Mouse (Mus musculus) stomach, postnatal 0 days (tissue): ENCODE data around the gene Coq8b. TPM values are rescaled to one million over a fixed set of nuclear protein-coding genes. Genes with fewer than 3 reads are reported as not detected.

Source experiments
- ATAC-seq: fragments of 200-750 bp; cut with Nextera tagmentation; 2 replicates; pipeline ENCODE4 v1.8.0; 2017; ENCODE audit not compliant: low FRiP score, low TSS enrichment
- DNase-seq: peaks from one replicate; pipeline ENCODE4 v3.0.0-alpha.2; 2016; ENCODE audit warnings: low spot score
- H3K27ac ChIP-seq: fragments of 300-500 bp; sonication (generic); replicated peaks from 2 replicates; pipeline ENCODE4 v1.5.1; 2014; ENCODE audit warnings: mild to moderate bottlenecking, control low read depth
- H3K27me3 ChIP-seq: fragments of 300-500 bp; sonication (generic); 2 replicates; pipeline ENCODE4 v1.6.1; 2014; ENCODE audit warnings: low read length; ENCODE audit not compliant: control insufficient read depth, insufficient read depth
- H3K36me3 ChIP-seq: fragments of 300-500 bp; sonication (generic); 2 replicates; pipeline ENCODE4 v1.6.1; 2014; ENCODE audit warnings: low read length, mixed read lengths; ENCODE audit not compliant: control insufficient read depth, insufficient read depth
- H3K4me1 ChIP-seq: fragments of 300-500 bp; sonication (generic); replicated peaks from 2 replicates; pipeline ENCODE4 v1.6.1; 2014; ENCODE audit warnings: antibody characterized with exemption; ENCODE audit not compliant: control insufficient read depth, insufficient read depth
- H3K4me2 ChIP-seq: fragments of 300-500 bp; sonication (generic); replicated peaks from 2 replicates; pipeline ENCODE4 v1.6.1; 2014; ENCODE audit warnings: low read depth, mild to moderate bottlenecking, control low read depth, moderate library complexity
- H3K4me3 ChIP-seq: fragments of 300-500 bp; sonication (generic); 2 replicates; pipeline ENCODE4 v1.5.1; 2014; ENCODE audit warnings: low read depth, low read length, control low read depth
- H3K9ac ChIP-seq: fragments of 300-500 bp; sonication (generic); 2 replicates; pipeline ENCODE4 v1.6.1; 2014; ENCODE audit warnings: mild to moderate bottlenecking, low read length, control low read depth, mixed read lengths
- H3K9me3 ChIP-seq: fragments of 300-500 bp; sonication (generic); 2 replicates; pipeline ENCODE4 v1.6.1; 2016; ENCODE audit warnings: low read length; ENCODE audit not compliant: control insufficient read depth
- CTCF ChIP-seq: IDR thresholded peaks from 2 replicates; pipeline ENCODE4 v1.5.1; 2016; ENCODE audit warnings: antibody characterized with exemption, low read depth, mild to moderate bottlenecking, moderate library complexity
- EP300 ChIP-seq: optimal IDR thresholded peaks from 2 replicates; pipeline ENCODE3; 2016; ENCODE audit warnings: antibody characterized with exemption
- WGBS: fragments of 180-500 bp; shearing (Covaris S2); extraction: QIAGEN DNeasy Blood & Tissue Kit; methylation state at CpG from one replicate; pipeline ENCODE4 v1.1.7; 2014; 5-methylcytosine and 5-hydroxymethylcytosine counted together
- microRNA counts: library from miRNA; unstranded; fragments of <30 nt; microRNA quantifications from one replicate; lab custom pipeline; 2015
- microRNA-seq: library from miRNA; unstranded; fragments of <30 nt; microRNA quantifications from one replicate; pipeline ENCODE4, GENCODE M21; 2016
- polyA plus RNA-seq: library from polyadenylated mRNA; unstranded; fragments of >200 nt; fragmentation: Nextera tagmentation; extraction: Ambion mirVana; gene quantifications from 2 replicates; pipeline ENCODE4 v1.2.1, GENCODE M21; 2015

Gene Coq8b
- polyA plus RNA-seq, 1 experiment from 2014 or later = 25.0 TPM

DNA sequence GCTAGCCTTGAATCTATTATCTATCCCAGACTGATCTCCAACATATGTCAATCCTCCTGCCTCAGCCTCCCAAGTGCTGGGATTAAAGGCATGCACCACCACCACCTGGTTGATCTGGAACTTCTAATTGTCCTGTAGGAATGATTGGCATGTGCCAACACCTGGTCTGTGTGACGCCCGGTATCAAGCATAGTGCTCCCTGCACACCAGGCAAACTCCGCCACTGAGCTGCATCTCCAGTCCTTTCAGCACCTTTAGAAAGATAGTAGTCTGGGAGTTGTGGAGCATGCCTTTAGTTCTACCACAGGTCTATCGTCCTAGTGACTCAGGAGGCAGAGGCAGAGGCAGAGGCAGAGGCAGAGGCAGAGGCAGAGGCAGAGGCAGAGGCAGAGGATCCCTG is 67.5 kb downstream of the Coq8b start:
- TF ChIP-seq EP300 (no peak), CTCF (no peak)
- Histone ChIP-seq H3K36me3 (no peaks in the 10 kb centered on the region), H3K9ac (no peak overlapping the region), H3K4me1 (no peaks in the 10 kb centered on the region), H3K4me2 (no peak overlapping the region), H3K27me3 (no peaks in the 10 kb centered on the region), H3K4me3 (no peak overlapping the region), H3K27ac (no peak overlapping the region), H3K9me3 (no peaks in the 10 kb centered on the region)
- ATAC-seq = no peak
- WGBS = 76% methylated on average over 4 of the region's 4 CpGs
- no peak for DNase-seq

DNA sequence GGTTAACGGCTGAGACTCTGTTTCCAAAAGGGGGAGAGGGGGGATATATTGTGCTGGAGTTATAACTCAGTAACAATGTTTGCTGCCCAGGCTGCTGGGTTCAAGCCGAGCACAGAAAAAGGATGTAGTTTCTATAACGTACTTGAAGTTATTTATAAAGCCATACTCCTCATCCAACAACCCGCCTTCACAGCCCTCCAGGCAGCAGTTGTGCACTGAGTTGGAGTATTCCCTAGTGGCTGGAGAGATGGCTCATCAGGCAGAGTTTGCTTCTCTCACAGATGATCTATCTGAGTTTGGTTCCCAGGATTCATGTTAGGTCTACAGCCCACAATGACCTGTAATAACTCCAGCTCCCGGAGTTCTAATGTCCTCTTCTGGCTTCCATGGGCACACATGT is 68.0 kb downstream of the Coq8b start:
- ATAC-seq (no peak), DNase-seq (no peak)
- H3K4me2 ChIP-seq = no peak overlapping the region
- no peaks in the 10 kb centered on the region for H3K27me3 ChIP-seq
- H3K4me1 ChIP-seq = no peaks in the 10 kb centered on the region
- no peak overlapping the region for H3K27ac ChIP-seq
- 50% methylated on average over 5 of the region's 5 CpGs for WGBS
- no peak for TF ChIP-seq CTCF
- TF ChIP-seq EP300 = no peak
- H3K9me3 ChIP-seq = no peaks in the 10 kb centered on the region
- no peak overlapping the region for H3K4me3 ChIP-seq
- no peaks in the 10 kb centered on the region for H3K36me3 ChIP-seq
- no peak overlapping the region for H3K9ac ChIP-seq

DNA sequence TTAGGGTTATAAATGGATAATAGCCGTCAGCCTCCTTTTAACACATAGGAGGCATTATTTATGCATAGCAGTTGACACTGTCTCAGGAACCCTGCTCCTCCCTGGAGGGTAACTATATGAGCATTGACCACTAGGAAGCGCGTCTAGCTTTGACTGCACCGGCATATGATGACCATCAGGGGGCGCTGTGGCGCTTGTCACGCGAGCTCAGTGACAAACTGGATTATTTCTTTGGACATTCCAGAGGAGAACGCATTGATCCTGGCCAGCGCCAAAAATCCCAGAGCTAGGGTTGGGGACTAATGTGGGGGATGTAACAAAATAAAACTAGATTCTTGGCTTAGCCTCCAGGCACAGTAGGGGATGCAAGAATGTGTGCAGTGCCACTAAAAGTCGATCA is 69.3 kb downstream of the Coq8b start:
- H3K27me3 ChIP-seq = no peaks in the 10 kb centered on the region
- TF ChIP-seq CTCF (peak; percentile 99), EP300 (no peak)
- ATAC-seq (peak; percentile 33), DNase-seq (peak; percentile 83)
- no peaks in the 10 kb centered on the region for H3K9me3 ChIP-seq
- no peaks in the 10 kb centered on the region for H3K4me1 ChIP-seq
- no peaks in the 10 kb centered on the region; the same call in 1 of the 2 replicates for H3K36me3 ChIP-seq
- 7% methylated on average over 11 of the region's 11 CpGs for WGBS
- no peak overlapping the region for H3K4me2 ChIP-seq
- no peak overlapping the region for H3K4me3 ChIP-seq
- no peak overlapping the region for H3K27ac ChIP-seq
- H3K9ac ChIP-seq = no peak overlapping the region

DNA sequence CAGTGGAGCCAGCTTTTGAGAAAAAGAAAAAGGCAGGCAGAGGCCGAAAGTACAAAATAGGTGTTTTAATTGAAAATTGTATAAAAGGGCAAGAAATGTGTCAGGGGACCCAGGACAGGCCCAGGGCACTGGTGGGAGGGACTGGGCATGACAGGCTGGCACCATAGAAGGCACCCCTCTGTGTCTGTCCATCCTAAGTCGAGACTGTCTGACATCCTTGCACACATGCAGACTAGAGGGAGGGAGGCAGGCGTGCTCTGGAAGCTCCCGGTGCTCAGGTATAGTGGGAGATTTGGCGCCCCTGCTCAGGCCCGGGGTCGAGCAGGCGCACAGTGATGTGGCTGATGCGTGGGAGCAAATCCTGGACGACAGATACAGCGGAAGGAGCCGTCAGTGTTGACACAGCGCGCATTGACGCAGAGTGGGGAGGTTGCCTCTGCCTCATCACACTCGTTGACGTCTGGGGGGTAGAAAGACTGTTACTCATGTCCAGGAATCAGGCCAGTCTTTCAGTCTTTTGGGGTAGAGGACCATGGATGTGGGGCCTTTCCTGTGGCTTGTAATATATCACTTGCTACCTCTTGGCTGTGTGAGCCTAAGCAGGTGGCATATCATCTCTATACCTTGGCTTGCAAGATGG is 72.4 kb downstream of the Coq8b start:
- Histone ChIP-seq H3K9me3 (no peaks in the 10 kb centered on the region), H3K4me3 (no peak overlapping the region), H3K27ac (no peak overlapping the region), H3K27me3 (no peaks in the 10 kb centered on the region), H3K4me2 (no peak overlapping the region), H3K36me3 (no peaks in the 10 kb centered on the region; the same call in 1 of the 2 replicates), H3K9ac (no peak overlapping the region), H3K4me1 (peaks cover 4% of the 10 kb centered on the region; the same call in 1 of the 2 replicates)
- ATAC-seq (no peak), DNase-seq (no peak)
- WGBS = 89% methylated on average over 17 of the region's 17 CpGs
- TF ChIP-seq EP300 (no peak), CTCF (no peak)

DNA sequence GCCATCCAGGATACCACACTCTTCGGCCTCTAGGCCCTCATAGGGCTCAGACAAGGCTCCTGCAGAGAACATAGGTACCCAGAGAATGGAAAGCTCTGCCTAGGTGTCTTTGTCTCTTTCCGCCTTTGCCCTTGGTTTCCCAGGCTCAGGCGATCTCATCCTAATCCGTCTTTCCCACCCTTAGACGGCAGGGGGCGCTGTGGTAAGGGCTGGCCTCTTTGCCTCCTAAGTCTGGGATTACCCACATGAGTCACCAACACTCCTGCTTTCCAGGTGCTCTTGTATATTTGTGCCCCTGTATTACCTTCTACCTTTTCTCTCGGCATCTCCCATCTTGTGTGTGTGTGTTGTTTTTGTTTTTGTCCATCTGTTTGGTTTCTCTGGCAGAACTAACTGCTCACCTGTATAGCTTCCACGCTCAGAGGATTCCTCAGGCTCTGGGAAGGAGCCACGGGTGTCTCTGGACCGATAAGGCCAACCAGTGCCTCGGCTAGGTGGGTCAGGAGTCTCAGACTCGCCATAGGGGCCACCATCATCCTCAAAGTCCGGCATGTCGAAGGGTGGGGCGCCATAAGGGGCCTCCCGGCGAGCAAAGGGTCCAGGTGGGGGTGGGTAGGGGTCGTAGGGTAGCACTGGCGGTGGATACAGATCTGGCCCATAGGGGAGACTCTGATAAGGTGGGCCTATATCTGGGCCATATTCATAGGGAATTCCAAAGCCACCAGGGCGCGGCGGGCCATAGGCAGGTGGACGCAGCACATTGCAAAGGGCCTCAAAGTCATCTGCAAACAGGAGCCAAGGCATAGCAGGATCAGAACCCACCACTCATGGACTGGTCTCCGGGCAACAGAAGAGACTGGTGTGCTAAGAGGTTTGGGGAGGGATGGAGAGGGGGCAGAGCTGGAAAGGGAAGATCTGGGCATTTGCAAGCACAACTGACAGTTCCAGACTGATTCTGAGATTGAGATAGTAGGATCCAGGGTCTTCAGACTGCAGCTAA is 73.6 kb downstream of the Coq8b start:
- Histone ChIP-seq H3K9ac (no peak overlapping the region), H3K36me3 (no peaks in the 10 kb centered on the region; the same call in 1 of the 2 replicates), H3K4me3 (no peak overlapping the region), H3K27ac (no peak overlapping the region), H3K9me3 (no peaks in the 10 kb centered on the region), H3K4me2 (no peak overlapping the region), H3K27me3 (no peaks in the 10 kb centered on the region), H3K4me1 (peaks cover 4% of the 10 kb centered on the region; the same call in 1 of the 2 replicates)
- peak; percentile 85 for TF ChIP-seq CTCF
- no peak for TF ChIP-seq EP300
- 74% methylated on average over 24 of the region's 24 CpGs for WGBS
- DNase-seq = peak; percentile 76
- no peak for ATAC-seq

DNA sequence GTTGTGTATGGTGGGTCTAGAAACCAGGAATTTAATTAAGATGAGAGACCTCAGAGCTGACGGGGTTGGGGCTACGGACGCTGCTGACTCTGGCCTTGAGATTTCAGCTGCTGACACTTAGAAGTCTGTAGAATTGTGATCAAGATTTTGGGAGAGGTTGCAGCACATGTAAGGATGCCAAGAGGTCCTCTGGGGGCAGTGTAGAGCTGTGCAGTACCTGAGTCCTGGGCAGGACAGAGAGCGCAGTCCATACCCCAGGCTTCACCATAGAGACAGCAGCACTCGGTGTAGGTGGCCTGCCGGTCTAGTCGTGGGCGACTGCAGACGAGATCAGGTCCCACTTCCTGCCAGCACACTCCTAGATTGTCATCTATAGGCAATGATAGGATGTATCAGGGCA is 74.7 kb downstream of the Coq8b start:
- no peak for ATAC-seq
- Histone ChIP-seq H3K4me2 (no peak overlapping the region), H3K27me3 (no peaks in the 10 kb centered on the region), H3K4me3 (no peak overlapping the region), H3K9me3 (no peaks in the 10 kb centered on the region), H3K4me1 (peaks cover 4% of the 10 kb centered on the region; the same call in 1 of the 2 replicates), H3K9ac (no peak overlapping the region), H3K27ac (no peak overlapping the region), H3K36me3 (no peaks in the 10 kb centered on the region; the same call in 1 of the 2 replicates)
- no peak for TF ChIP-seq EP300
- peak; percentile 60 for TF ChIP-seq CTCF
- peak; percentile 38 for DNase-seq
- WGBS = 80% methylated on average over 9 of the region's 9 CpGs

MicroRNA genes within 50 kb of the gene (microRNA counts, 519-probe panel; counts per million panel counts)
- not detected for microRNA mmu-miR-1191 (lab: Ali Mortazavi, UCI)

Small RNA genes within 50 kb of the gene (microRNA-seq; reads per million reads assigned to microRNA genes)
- gene Mir1191 = 0.96 reads per million

Other genes starting within 250 kb of the Coq8b start
- 0.05 and 0.08 TPM in 2 replicates for gene Cyp2a12, start 203.9 kb upstream of the Coq8b start, polyA plus RNA-seq
- gene Cyp2f2, start 113.1 kb upstream of the Coq8b start, polyA plus RNA-seq = 108 and 155 TPM in 2 replicates
- gene Cyp2t4, start 79.3 kb upstream of the Coq8b start, polyA plus RNA-seq = 0.11 TPM in 1 of 2 replicates, not detected in the other
- gene Egln2, start 66.2 kb upstream of the Coq8b start, polyA plus RNA-seq = 51.0 and 53.4 TPM in 2 replicates
- gene Rab4b, start 54.1 kb upstream of the Coq8b start, polyA plus RNA-seq = 70.7 and 72.2 TPM in 2 replicates
- gene Gm21983, start 51.9 kb upstream of the Coq8b start, polyA plus RNA-seq = not detected in 2 replicates
- 7.3 and 8.7 TPM in 2 replicates for gene Mia, start 51.9 kb upstream of the Coq8b start, polyA plus RNA-seq
- 1.7 and 1.8 TPM in 2 replicates for gene BC024978, start 37.2 kb upstream of the Coq8b start, polyA plus RNA-seq
- 82.2 and 82.7 TPM in 2 replicates for gene Snrpa, start 36.8 kb upstream of the Coq8b start, polyA plus RNA-seq
- gene Itpkc, start 4.4 kb upstream of the Coq8b start, polyA plus RNA-seq = 11.6 and 12.2 TPM in 2 replicates
- 12.8 and 14.6 TPM in 2 replicates for gene Numbl, start 25.4 kb downstream of the Coq8b start, polyA plus RNA-seq
- gene Ltbp4, start 104.7 kb downstream of the Coq8b start, polyA plus RNA-seq = 81.0 and 94.8 TPM in 2 replicates
- 26.3 and 27.3 TPM in 2 replicates for gene Shkbp1, start 123.0 kb downstream of the Coq8b start, polyA plus RNA-seq
- 0.28 and 0.57 TPM in 2 replicates for gene Gm20479, start 124.4 kb downstream of the Coq8b start, polyA plus RNA-seq
- 0.24 and 0.25 TPM in 2 replicates for gene Sptbn4, start 214.7 kb downstream of the Coq8b start, polyA plus RNA-seq
- 97.3 and 103 TPM in 2 replicates for gene Blvrb, start 215.0 kb downstream of the Coq8b start, polyA plus RNA-seq
- gene Sertad3, start 240.7 kb downstream of the Coq8b start, polyA plus RNA-seq = 23.9 and 25.2 TPM in 2 replicates